Mouse (Mus musculus): ENCODE results near the gene Tmem260.

Tmem260 gene

DNA sequence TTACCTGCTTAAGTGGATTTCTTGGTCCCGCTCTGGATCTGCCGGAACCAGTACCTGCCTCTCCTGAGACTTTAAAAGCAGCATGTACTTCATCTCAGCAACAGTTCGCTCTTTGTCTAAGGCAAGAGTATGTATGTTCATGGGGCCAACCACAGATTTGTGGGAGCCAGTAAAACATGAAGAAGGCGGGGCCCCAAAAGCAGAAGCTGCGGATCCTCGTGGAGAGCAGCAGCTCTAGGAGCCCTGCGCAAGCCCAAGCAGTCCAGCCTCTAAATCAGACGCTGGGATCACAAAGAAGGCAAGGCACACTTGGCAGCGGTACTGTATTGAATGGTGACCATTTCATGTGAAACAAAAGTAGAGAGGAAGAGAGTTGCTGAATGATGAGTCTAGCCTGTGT, 107.8 kb downstream of the Tmem260 start:
- in situ Hi-C loops (cut with MseI, MboI) = no loop called here

DNA sequence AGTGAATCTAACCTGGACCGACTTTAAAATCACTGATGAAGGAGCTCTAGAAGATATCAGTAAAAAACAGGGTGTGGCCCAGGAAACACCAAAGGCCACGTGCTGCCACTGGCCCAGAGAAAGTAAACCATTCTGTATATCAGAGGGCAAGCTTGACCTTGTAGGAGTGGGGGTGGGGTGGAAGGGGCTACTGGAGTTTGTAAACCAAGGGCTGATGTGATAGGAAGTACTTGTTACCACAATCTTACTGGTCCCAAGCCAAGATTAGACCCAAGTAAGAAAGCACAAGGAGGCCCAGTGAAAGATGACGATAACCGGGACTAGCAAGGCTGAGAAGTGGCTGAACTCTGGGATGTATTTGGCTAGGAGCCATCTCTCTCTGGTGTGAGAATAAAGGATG, 113.1 kb downstream of the Tmem260 start:
- in situ Hi-C loops (cut with MseI, MboI) = no loop called here

DNA sequence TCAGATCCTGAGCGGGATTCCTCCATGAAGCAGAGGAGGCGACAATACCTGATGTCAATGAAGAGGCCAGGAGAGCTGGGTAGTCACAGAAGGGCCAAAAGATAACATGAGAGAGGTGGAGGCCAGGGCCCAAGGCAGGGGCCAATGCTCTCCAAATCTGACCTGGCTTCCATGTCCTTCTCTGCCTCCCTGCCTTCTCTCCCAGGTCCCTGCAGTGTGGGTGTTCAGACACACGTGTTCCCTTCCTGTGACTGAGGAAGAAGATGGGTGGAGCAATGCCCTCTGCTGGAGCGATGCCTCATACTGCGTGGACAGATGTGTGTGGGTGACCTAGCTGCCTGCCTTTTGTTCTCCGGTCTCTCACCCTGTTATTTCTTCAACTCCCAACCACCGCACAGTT, 113.8 kb downstream of the Tmem260 start:
- in situ Hi-C loops (cut with MseI, MboI) = no loop called here

DNA sequence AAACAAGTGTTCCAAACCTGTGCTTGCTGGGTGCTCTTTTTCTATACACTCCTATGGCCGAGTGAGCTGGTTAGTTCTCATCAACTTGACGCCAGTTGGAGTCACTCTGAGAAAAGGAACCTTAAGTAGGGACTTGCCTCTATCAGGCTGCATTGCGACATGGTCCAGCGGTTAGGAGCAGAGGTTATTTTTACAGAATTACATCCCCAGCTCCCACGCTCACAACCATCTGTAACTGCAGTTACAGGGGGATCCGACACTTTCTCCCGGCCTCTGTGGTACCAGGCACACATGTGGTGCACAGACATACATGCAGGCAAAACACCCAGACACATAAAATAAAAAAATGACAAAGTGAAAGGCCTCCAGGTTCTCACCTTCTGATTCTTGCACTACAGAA, 120.7 kb downstream of the Tmem260 start:
- in situ Hi-C loops (cut with MseI, MboI) = no loop called here

Measured in mouse trophoblast stem cell (cell line).